Mouse (Mus musculus) olfactory bulb, adult 2 months (tissue): ENCODE measurements around the gene Agbl5.

Experiments used
- CTCF ChIP-seq: fragments of 200-500 bp; IDR thresholded peaks from 2 replicates; pipeline ENCODE4 v1.5.1; 2012; ENCODE audit warnings: low read depth, mild to moderate bottlenecking, low read length, moderate library complexity; ENCODE audit not compliant: insufficient read depth
- POLR2A ChIP-seq: fragments of 200-500 bp; IDR thresholded peaks from 2 replicates; pipeline ENCODE4 v1.6.1; 2012; ENCODE audit warnings: mild to moderate bottlenecking, low read depth, low read length, moderate library complexity; ENCODE audit not compliant: insufficient read depth

GRCm38 (mm10) chr5:30909863-30910262 is 21.4 kb downstream of the Agbl5 start:
- TF ChIP-seq CTCF (no peak), POLR2A (no peak)
